Mouse (Mus musculus) hindbrain, embryonic 10.5 days (tissue): ENCODE results near the gene Cldn8. TPM values are rescaled to one million over a fixed set of nuclear protein-coding genes. Genes with fewer than 3 reads are reported as not detected.

ENCODE experiments used
- DNase-seq: peaks from one replicate; pipeline ENCODE4 v3.0.0-alpha.2; 2017; ENCODE audit warnings: low spot score
- H3K27ac ChIP-seq: fragments of 300-500 bp; sonication (generic); 2 replicates; pipeline ENCODE4 v1.5.1; 2016; ENCODE audit warnings: mild to moderate bottlenecking, moderate library complexity
- H3K27me3 ChIP-seq: fragments of 300-500 bp; sonication (generic); 2 replicates; pipeline ENCODE4 v1.6.1; 2016; ENCODE audit warnings: mild to moderate bottlenecking; ENCODE audit not compliant: poor library complexity, insufficient read depth, severe bottlenecking
- H3K36me3 ChIP-seq: fragments of 300-500 bp; sonication (generic); 2 replicates; pipeline ENCODE4 v1.6.1; 2016; ENCODE audit warnings: mild to moderate bottlenecking, moderate library complexity
- H3K4me1 ChIP-seq: fragments of 300-500 bp; sonication (generic); replicated peaks from 2 replicates; pipeline ENCODE4 v1.6.1; 2016; ENCODE audit warnings: mild to moderate bottlenecking
- H3K4me3 ChIP-seq: fragments of 300-500 bp; sonication (generic); 2 replicates; pipeline ENCODE4 v1.5.1; 2016; ENCODE audit warnings: mild to moderate bottlenecking, moderate library complexity
- H3K9me3 ChIP-seq: fragments of 300-500 bp; sonication (generic); 2 replicates; pipeline ENCODE4 v1.6.1; 2016; ENCODE audit warnings: mild to moderate bottlenecking, moderate library complexity
- WGBS: fragments of 180-500 bp; shearing (Covaris S2); methylation state at CpG from one replicate; pipeline ENCODE4 v1.1.7; 2016; 5-methylcytosine and 5-hydroxymethylcytosine counted together
- polyA plus RNA-seq: library from polyadenylated mRNA; unstranded; fragments of >200 nt; fragmentation: Nextera tagmentation; extraction: Ambion mirVana; gene quantifications from 2 replicates; pipeline ENCODE4 v1.2.1, GENCODE M21; 2016

The Cldn8 gene
- polyA plus RNA-seq, 1 experiment from 2014 or later: 1.3 TPM

DNA sequence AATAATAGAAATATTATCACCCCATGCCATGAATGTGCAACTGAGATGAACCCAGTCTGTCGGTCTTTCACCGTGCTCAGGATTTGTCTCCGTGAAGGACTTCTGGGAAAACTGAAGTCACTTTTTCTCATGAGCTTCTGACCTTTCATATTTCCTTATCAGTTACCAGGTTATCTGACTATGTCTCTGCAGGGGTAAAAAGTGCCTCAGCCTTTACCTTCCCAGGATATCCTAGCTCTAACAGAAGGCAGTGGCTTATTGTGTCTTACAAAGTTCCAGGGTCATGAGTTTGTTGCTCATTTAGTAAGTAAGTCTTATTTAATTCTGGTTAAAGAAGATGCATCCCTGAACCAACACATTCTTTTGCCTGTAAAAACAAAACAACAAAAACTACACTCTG, 6.7 kb upstream of the Cldn8 start:
- DNase-seq: no peak
- Histone ChIP-seq H3K27ac (no peak overlapping the region), H3K4me1 (no peaks in the 10 kb centered on the region), H3K9me3 (no peaks in the 10 kb centered on the region), H3K4me3 (no peak overlapping the region), H3K36me3 (no peaks in the 10 kb centered on the region), H3K27me3 (no peaks in the 10 kb centered on the region)
- 94% methylated on average over 3 of the region's 3 CpGs for WGBS

DNA sequence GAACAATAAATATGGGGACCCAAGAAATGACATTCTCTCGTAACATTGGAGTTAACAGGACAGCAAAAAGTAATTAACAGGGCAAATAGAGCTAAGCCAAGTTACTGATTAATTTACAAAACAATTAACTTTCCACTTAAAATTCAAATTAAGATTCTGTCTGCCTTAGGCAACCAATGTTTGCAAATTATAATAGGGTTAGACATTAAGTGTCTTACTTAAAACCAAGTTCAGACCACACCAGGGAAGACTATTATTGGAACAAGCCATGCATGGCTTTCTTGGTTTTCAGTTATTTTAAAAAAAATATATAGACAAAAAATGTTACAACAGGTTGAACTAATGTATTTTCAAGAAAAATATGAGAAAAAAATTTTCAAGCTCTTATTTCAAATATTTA, 6.1 kb upstream of the Cldn8 start:
- DNase-seq: no peak
- H3K4me3 ChIP-seq: no peak overlapping the region
- H3K36me3 ChIP-seq: no peaks in the 10 kb centered on the region
- 82% methylated on average over 1 of the region's 1 CpGs for WGBS
- H3K4me1 ChIP-seq: no peaks in the 10 kb centered on the region
- no peaks in the 10 kb centered on the region for H3K27me3 ChIP-seq
- no peak overlapping the region for H3K27ac ChIP-seq
- H3K9me3 ChIP-seq: no peaks in the 10 kb centered on the region

DNA sequence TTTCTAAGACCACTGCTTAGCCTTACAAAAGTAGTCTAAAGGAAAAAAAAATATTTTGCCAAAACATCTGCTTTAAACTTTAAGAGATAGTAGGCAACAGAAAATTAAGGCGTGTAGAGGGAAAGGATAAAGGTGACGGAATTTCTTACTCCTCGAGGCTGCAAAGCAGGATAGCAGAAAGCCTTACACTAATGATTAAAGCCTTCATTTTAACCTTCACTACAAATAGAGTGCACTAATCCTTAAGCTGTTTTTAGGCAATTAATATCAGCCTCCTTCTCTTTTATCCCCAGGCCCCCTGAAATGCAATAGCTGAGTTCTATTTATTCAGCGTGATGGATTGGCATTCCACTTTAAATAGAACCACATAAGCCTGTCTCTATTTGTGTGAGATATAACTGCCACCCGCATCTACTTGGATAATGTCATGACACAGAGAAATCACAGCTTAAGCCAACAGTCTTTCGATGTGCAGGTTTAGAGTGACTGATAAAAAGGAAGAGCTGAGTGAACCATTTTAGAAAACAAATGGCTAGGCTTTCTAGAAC, 1.3 kb downstream of the Cldn8 start:
- Histone ChIP-seq H3K4me3 (no peak overlapping the region), H3K36me3 (no peaks in the 10 kb centered on the region), H3K27me3 (no peaks in the 10 kb centered on the region), H3K4me1 (no peaks in the 10 kb centered on the region), H3K27ac (no peak overlapping the region), H3K9me3 (no peaks in the 10 kb centered on the region)
- DNase-seq: no peak
- WGBS: 76% methylated on average over 6 of the region's 6 CpGs

DNA sequence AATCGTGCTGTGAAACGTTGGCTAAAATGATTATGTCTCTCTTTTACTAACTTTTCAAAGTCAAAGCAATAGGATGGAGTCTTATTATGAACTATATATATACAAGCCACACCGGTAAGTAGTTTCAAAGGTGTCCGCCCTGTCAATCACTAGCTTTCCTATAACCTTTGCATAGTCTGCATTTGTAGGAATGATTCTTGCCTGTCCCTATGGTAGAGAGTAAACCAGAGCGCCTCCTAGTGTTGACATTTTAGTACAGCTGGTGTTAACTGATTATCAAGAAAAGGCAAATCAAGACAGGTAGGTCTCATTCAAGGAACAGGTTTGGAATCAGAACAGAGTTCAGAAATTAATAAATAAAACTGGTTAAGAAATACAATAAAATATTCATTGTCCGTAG, 20.5 kb downstream of the Cldn8 start:
- H3K4me1 ChIP-seq: no peaks in the 10 kb centered on the region
- no peak overlapping the region for H3K27ac ChIP-seq
- DNase-seq: no peak
- no peak overlapping the region for H3K4me3 ChIP-seq
- no peaks in the 10 kb centered on the region for H3K9me3 ChIP-seq
- H3K27me3 ChIP-seq: no peaks in the 10 kb centered on the region
- no peaks in the 10 kb centered on the region for H3K36me3 ChIP-seq
- 56% methylated on average over 6 of the region's 6 CpGs for WGBS

DNA sequence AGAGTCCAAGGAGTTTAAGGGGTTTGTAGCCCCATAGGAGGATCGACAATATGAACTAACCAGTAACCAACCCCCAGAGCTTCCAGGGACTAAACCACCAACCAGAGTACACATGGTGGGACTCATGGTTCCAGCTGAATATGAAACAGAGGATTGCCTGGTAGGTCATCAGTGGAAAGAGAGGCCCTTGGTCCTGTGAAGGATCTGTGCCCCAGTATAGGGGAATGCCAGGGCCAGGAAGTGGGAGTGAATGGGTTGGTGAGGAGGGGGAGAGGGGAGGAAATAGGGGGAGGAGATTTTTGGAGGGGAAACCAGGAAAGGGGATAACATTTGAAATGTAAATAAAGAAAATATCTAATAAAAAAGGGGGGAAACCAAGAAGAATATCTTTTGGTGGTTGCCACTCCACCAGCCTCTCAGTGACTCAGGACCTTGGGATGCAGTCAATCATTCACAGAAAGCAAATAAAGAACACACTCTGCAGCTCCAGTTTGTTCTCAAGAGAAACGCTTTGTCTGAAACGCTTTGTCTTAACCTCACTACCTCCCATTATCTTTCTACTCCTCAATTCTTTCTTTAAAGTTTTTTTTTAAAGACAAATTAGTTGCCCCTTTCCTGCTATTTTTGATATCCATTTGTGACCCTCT, 23.0 kb downstream of the Cldn8 start:
- Histone ChIP-seq H3K4me1 (no peaks in the 10 kb centered on the region), H3K36me3 (no peaks in the 10 kb centered on the region), H3K4me3 (no peak overlapping the region), H3K27ac (no peak overlapping the region), H3K9me3 (no peaks in the 10 kb centered on the region), H3K27me3 (no peaks in the 10 kb centered on the region)
- WGBS: 76% methylated on average over 3 of the region's 3 CpGs
- DNase-seq: no peak

DNA sequence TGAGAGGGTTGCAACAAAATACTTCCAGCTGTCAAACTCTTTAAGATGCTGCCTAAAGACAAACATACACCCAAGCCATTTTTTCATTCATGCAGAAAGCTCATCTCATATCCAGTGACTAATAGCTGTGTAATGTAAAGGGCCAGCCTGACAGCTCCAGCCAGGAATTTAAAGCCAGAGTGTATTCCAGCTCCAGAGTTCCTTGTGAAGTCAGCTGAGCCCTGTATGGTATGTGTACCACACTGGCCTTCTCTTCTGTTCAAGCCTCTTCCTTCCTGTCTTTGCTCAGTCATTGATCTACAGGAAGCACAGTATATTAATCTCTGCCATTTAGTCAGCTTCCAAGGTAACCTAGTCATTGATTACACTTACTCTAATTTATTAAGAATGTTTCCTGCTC, 51.6 kb downstream of the Cldn8 start:
- no peaks in the 10 kb centered on the region for H3K4me1 ChIP-seq
- no peaks in the 10 kb centered on the region for H3K27me3 ChIP-seq
- no peak overlapping the region for H3K4me3 ChIP-seq
- H3K36me3 ChIP-seq: no peaks in the 10 kb centered on the region
- H3K9me3 ChIP-seq: no peaks in the 10 kb centered on the region
- H3K27ac ChIP-seq: no peak overlapping the region
- no peak for DNase-seq

Other genes starting within 250 kb of the Cldn8 start
- not detected in 2 replicates for gene Cldn17, start 56.2 kb downstream of the Cldn8 start, polyA plus RNA-seq
- gene Krtap24-1, start 49.1 kb upstream of the Cldn8 start, polyA plus RNA-seq: not detected in 2 replicates
- gene 2310079G19Rik, start 64.5 kb upstream of the Cldn8 start, polyA plus RNA-seq: not detected in 2 replicates
- not detected in 2 replicates for gene Krtap26-1, start 84.6 kb upstream of the Cldn8 start, polyA plus RNA-seq
- not detected in 2 replicates for gene Krtap27-1, start 108.5 kb upstream of the Cldn8 start, polyA plus RNA-seq
- not detected in 2 replicates for gene 2310061N02Rik, start 144.8 kb upstream of the Cldn8 start, polyA plus RNA-seq
- not detected in 2 replicates for gene Krtap13-1, start 165.7 kb upstream of the Cldn8 start, polyA plus RNA-seq
- not detected in 2 replicates for gene Krtap13, start 188.5 kb upstream of the Cldn8 start, polyA plus RNA-seq
- gene 2310034C09Rik, start 195.7 kb upstream of the Cldn8 start, polyA plus RNA-seq: not detected in 2 replicates
- not detected in 2 replicates for gene 2310057N15Rik, start 211.0 kb upstream of the Cldn8 start, polyA plus RNA-seq
- gene Gm5965, start 214.7 kb upstream of the Cldn8 start, polyA plus RNA-seq: not detected in 2 replicates
- gene Gm20741, start 249.0 kb upstream of the Cldn8 start, polyA plus RNA-seq: not detected in 2 replicates